Mouse (Mus musculus) heart, embryonic 10.5 days (tissue): ENCODE data around the gene Arnt2. TPM values are rescaled to one million over a fixed set of nuclear protein-coding genes. Genes with fewer than 3 reads are reported as not detected.

Experiments used
- DNase-seq: peaks from one replicate; pipeline ENCODE4 v3.0.0-alpha.2; 2017; ENCODE audit warnings: low spot score
- H3K27ac ChIP-seq: fragments of 300-500 bp; sonication (generic); 2 replicates; pipeline ENCODE4 v1.5.1; 2016; ENCODE audit warnings: mild to moderate bottlenecking
- H3K27me3 ChIP-seq: fragments of 300-500 bp; sonication (generic); 2 replicates; pipeline ENCODE4 v1.6.1; 2016; ENCODE audit warnings: mild to moderate bottlenecking; ENCODE audit not compliant: poor library complexity, insufficient read depth, severe bottlenecking
- H3K36me3 ChIP-seq: fragments of 300-500 bp; sonication (generic); 2 replicates; pipeline ENCODE4 v1.6.1; 2016; ENCODE audit warnings: mild to moderate bottlenecking, moderate library complexity
- H3K4me1 ChIP-seq: fragments of 300-500 bp; sonication (generic); 2 replicates; pipeline ENCODE4 v1.6.1; 2016; ENCODE audit warnings: mild to moderate bottlenecking
- H3K4me3 ChIP-seq: fragments of 300-500 bp; sonication (generic); 2 replicates; pipeline ENCODE4 v1.5.1; 2016; ENCODE audit warnings: mild to moderate bottlenecking, moderate library complexity
- H3K9me3 ChIP-seq: fragments of 300-500 bp; sonication (generic); 2 replicates; pipeline ENCODE4 v1.6.1; 2016; ENCODE audit warnings: mild to moderate bottlenecking, moderate library complexity
- WGBS: fragments of 180-500 bp; shearing (Covaris S2); methylation state at CpG from one replicate; pipeline ENCODE4 v1.1.7; 2016; 5-methylcytosine and 5-hydroxymethylcytosine counted together
- polyA plus RNA-seq: library from polyadenylated mRNA; unstranded; fragments of >200 nt; fragmentation: Nextera tagmentation; extraction: Ambion mirVana; gene quantifications from 2 replicates; pipeline ENCODE4 v1.2.1, GENCODE M21; 2016

The Arnt2 gene
- polyA plus RNA-seq, 1 experiment from 2014 or later, result 4.7 TPM

- 70% methylated on average over 6 of the region's 6 CpGs for WGBS
- no peak for DNase-seq
- Histone ChIP-seq H3K36me3 (0 out of 2 replicates have a peak, but pooled peaks cover 9% of the 10 kb centered on the region), H3K27ac (no peak overlapping the region), H3K27me3 (no peaks in the 10 kb centered on the region), H3K9me3 (no peaks in the 10 kb centered on the region), H3K4me3 (no peak overlapping the region), H3K4me1 (peaks cover 11% of the 10 kb centered on the region; the same call in 1 of the 2 replicates)
Observed at GRCm38 (mm10) chr7:84261341-84261740, 148.6 kb downstream of the Arnt2 start.

GRCm38 (mm10) chr7:84260401-84260800 lies 149.6 kb downstream of the Arnt2 start:
- 0 out of 2 replicates have a peak, but pooled peaks cover 8% of the 10 kb centered on the region for H3K36me3 ChIP-seq
- DNase-seq, result no peak
- no peaks in the 10 kb centered on the region for H3K27me3 ChIP-seq
- no peak overlapping the region for H3K4me3 ChIP-seq
- WGBS, result 76% methylated on average over 4 of the region's 4 CpGs
- H3K4me1 ChIP-seq, result peaks cover 11% of the 10 kb centered on the region; the same call in 1 of the 2 replicates
- H3K9me3 ChIP-seq, result no peaks in the 10 kb centered on the region
- H3K27ac ChIP-seq, result no peak overlapping the region

GRCm38 (mm10) chr7:84259309-84259985 lies 150.5 kb downstream of the Arnt2 start:
- Histone ChIP-seq H3K9me3 (no peaks in the 10 kb centered on the region), H3K27me3 (no peaks in the 10 kb centered on the region), H3K27ac (no peak overlapping the region), H3K4me3 (no peak overlapping the region), H3K36me3 (0 out of 2 replicates have a peak, but pooled peaks cover 5% of the 10 kb centered on the region), H3K4me1 (peaks cover 11% of the 10 kb centered on the region; the same call in 1 of the 2 replicates)
- 71% methylated on average over 4 of the region's 4 CpGs for WGBS
- DNase-seq, result no peak

- no peaks in the 10 kb centered on the region for H3K27me3 ChIP-seq
- no peaks in the 10 kb centered on the region for H3K9me3 ChIP-seq
- no peak overlapping the region for H3K4me3 ChIP-seq
- 83% methylated on average over 3 of the region's 3 CpGs for WGBS
- no peak overlapping the region for H3K27ac ChIP-seq
- no peak for DNase-seq
- peaks cover 11% of the 10 kb centered on the region; the same call in 1 of the 2 replicates for H3K4me1 ChIP-seq
- no peaks in the 10 kb centered on the region for H3K36me3 ChIP-seq
Observed at GRCm38 (mm10) chr7:84256661-84257060, 153.3 kb downstream of the Arnt2 start.

- H3K27me3 ChIP-seq, result 0 out of 2 replicates have a peak, but pooled peaks cover 3% of the 10 kb centered on the region
- H3K36me3 ChIP-seq, result no peaks in the 10 kb centered on the region
- no peak overlapping the region for H3K27ac ChIP-seq
- no peaks in the 10 kb centered on the region for H3K9me3 ChIP-seq
- 58% methylated on average over 1 of the region's 1 CpGs for WGBS
- DNase-seq, result no peak
- no peak overlapping the region for H3K4me3 ChIP-seq
- H3K4me1 ChIP-seq, result peaks cover 11% of the 10 kb centered on the region; the same call in 1 of the 2 replicates
Observed at GRCm38 (mm10) chr7:84256245-84256644, 153.7 kb downstream of the Arnt2 start.

DNA sequence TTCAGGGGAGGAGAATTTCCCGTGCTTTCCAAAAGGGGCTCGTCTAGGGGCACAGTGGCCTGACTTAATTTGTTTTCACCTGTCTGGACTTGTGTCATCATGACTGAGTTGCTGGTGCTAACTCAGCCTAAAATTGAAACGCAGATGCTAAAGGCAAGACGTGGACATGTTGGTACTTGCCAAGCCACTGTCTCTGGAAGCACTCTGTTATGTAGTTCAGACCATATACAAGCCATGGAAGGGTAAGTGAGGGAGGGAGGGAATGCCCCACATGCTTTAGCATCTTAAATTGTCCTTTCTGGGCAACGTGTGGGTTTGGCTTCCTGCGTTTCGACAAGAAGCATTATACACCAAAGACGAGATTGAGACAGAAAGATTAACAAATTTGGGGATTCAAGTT lies 155.1 kb downstream of the Arnt2 start:
- DNase-seq, result no peak
- H3K36me3 ChIP-seq, result no peaks in the 10 kb centered on the region
- 55% methylated on average over 8 of the region's 8 CpGs for WGBS
- H3K27ac ChIP-seq, result no peak overlapping the region
- no peaks in the 10 kb centered on the region for H3K9me3 ChIP-seq
- H3K4me3 ChIP-seq, result no peak overlapping the region
- H3K27me3 ChIP-seq, result 0 out of 2 replicates have a peak, but pooled peaks cover 9% of the 10 kb centered on the region
- peaks cover 9% of the 10 kb centered on the region; the same call in 1 of the 2 replicates for H3K4me1 ChIP-seq

- 16% methylated on average over 3 of the region's 3 CpGs for WGBS
- no peak for DNase-seq
Observed at GRCm38 (mm10) chr7:84254311-84254710, 155.7 kb downstream of the Arnt2 start.

DNA sequence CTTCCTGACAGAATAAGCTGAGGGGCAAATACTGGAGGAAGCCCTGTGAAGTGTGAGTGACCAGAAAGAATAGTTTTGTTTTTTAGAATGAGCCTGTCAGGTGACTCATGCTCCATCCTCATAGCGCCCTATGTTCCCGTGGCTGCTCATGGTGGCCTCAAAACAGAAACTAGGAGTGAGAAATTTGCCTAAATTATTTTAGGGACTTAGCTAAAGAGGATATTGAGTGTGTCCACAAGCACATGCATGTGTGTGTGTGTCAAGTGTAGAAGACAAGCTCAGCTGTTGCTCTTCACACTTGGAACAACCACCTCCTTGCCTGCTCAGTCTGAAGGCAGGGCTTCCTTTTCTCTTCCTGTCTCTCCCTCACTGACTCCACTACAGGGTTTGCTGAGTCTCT lies 158.3 kb downstream of the Arnt2 start:
- H3K27me3 ChIP-seq, result 0 out of 2 replicates have a peak, but pooled peaks cover 9% of the 10 kb centered on the region
- DNase-seq, result no peak
- WGBS, result 86% methylated on average over 2 of the region's 2 CpGs
- H3K9me3 ChIP-seq, result no peaks in the 10 kb centered on the region
- no peaks in the 10 kb centered on the region for H3K36me3 ChIP-seq
- no peak overlapping the region for H3K4me3 ChIP-seq
- peaks cover 6% of the 10 kb centered on the region; the same call in 1 of the 2 replicates for H3K4me1 ChIP-seq
- no peak overlapping the region for H3K27ac ChIP-seq

More at GRCm38 (mm10) chr7:84254311-84254710, 155.7 kb downstream of the Arnt2 start:
- Histone ChIP-seq H3K27ac (no peak overlapping the region), H3K4me3 (no peak overlapping the region), H3K36me3 (no peaks in the 10 kb centered on the region), H3K9me3 (no peaks in the 10 kb centered on the region), H3K27me3 (0 out of 2 replicates have a peak, but pooled peaks cover 9% of the 10 kb centered on the region), H3K4me1 (0 out of 2 replicates have a peak, but pooled peaks cover 3% of the 10 kb centered on the region)

GRCm38 (mm10) chr7:84250736-84251135 lies 159.2 kb downstream of the Arnt2 start:
- no peak overlapping the region for H3K27ac ChIP-seq
- no peak for DNase-seq
- H3K9me3 ChIP-seq, result no peaks in the 10 kb centered on the region
- H3K36me3 ChIP-seq, result no peaks in the 10 kb centered on the region
- no peak overlapping the region for H3K4me3 ChIP-seq
- H3K4me1 ChIP-seq, result peaks cover 6% of the 10 kb centered on the region; the same call in 1 of the 2 replicates
- 81% methylated on average over 2 of the region's 2 CpGs for WGBS
- 0 out of 2 replicates have a peak, but pooled peaks cover 9% of the 10 kb centered on the region for H3K27me3 ChIP-seq

GRCm38 (mm10) chr7:84249951-84250350 lies 160.0 kb downstream of the Arnt2 start:
- Histone ChIP-seq H3K4me3 (no peak overlapping the region), H3K4me1 (peaks cover 6% of the 10 kb centered on the region; the same call in 1 of the 2 replicates), H3K36me3 (no peaks in the 10 kb centered on the region), H3K9me3 (no peaks in the 10 kb centered on the region), H3K27ac (no peak overlapping the region), H3K27me3 (0 out of 2 replicates have a peak, but pooled peaks cover 9% of the 10 kb centered on the region)
- DNase-seq, result no peak
- WGBS, result 82% methylated on average over 8 of the region's 8 CpGs

DNA sequence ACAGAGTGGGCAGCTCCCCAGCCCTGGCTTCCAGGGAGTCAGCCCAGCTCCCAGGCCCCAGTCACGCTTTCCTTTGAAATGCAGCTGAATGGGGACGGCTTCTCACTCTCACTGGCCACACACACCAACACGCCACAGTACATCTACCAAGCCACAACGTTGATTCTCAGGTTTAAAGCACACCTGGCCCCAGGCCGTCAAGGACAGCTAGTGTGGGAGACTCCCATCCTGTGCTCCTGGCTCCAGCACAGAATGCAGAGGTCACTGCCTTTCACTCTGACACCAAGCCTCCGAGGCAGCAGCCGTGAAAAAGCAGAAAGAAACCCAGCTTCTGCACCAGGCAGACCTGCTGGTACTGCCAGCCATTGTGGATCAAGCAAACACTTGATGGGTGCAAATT lies 160.6 kb downstream of the Arnt2 start:
- WGBS, result 40% methylated on average over 7 of the region's 7 CpGs
- Histone ChIP-seq H3K27ac (no peak overlapping the region), H3K9me3 (no peaks in the 10 kb centered on the region), H3K4me1 (peaks cover 6% of the 10 kb centered on the region; the same call in 1 of the 2 replicates), H3K36me3 (no peaks in the 10 kb centered on the region), H3K4me3 (no peak overlapping the region), H3K27me3 (0 out of 2 replicates have a peak, but pooled peaks cover 9% of the 10 kb centered on the region)
- no peak for DNase-seq

- 0 out of 2 replicates have a peak, but pooled peaks cover 9% of the 10 kb centered on the region for H3K27me3 ChIP-seq
- H3K4me3 ChIP-seq, result no peak overlapping the region
- H3K27ac ChIP-seq, result no peak overlapping the region
- H3K9me3 ChIP-seq, result no peaks in the 10 kb centered on the region
- no peak for DNase-seq
- peaks cover 6% of the 10 kb centered on the region; the same call in 1 of the 2 replicates for H3K4me1 ChIP-seq
- H3K36me3 ChIP-seq, result no peaks in the 10 kb centered on the region
- 19% methylated on average over 3 of the region's 3 CpGs for WGBS
Observed at GRCm38 (mm10) chr7:84247960-84248665, 161.9 kb downstream of the Arnt2 start.

DNA sequence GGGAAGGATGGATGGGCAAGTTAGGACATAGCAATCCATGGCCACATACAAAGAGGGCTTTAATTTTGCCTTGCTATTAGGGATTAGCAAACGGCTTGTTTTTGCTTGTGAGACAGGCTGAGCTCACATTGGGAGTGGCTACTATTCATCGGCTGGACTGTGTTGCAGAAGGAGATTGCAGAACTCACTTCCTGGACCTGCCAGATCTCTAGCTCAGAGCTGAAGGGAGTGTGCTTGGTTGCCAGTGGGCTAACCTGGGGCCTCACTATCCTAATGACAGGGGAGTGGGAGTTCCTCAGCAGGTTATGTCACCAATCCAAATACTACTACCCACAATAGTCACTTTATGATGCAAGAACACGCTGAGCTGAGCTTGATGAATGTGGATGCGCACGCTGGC lies 163.1 kb downstream of the Arnt2 start:
- 78% methylated on average over 5 of the region's 5 CpGs for WGBS
- H3K36me3 ChIP-seq, result no peaks in the 10 kb centered on the region
- H3K4me3 ChIP-seq, result no peak overlapping the region
- H3K27me3 ChIP-seq, result 0 out of 2 replicates have a peak, but pooled peaks cover 9% of the 10 kb centered on the region
- peaks cover 6% of the 10 kb centered on the region; the same call in 1 of the 2 replicates for H3K4me1 ChIP-seq
- H3K9me3 ChIP-seq, result no peaks in the 10 kb centered on the region
- H3K27ac ChIP-seq, result no peak overlapping the region
- DNase-seq, result no peak
